Mouse (Mus musculus) myocyte (in vitro differentiated cells): ENCODE measurements at regions not wholly inside any gene's neighbourhood (a gene's known extent, or its start where the extent isn't known, plus 50 kb on each side); places are given as distances from the start of the nearest gene placed in this dataset.

ENCODE experiments used
- CEBPB ChIP-seq: IDR thresholded peaks from 2 replicates; pipeline ENCODE4 v1.6.1; 2011; ENCODE audit warnings: mild to moderate bottlenecking, moderate library complexity; ENCODE audit not compliant: poor library complexity, insufficient read depth, severe bottlenecking
- E2F4 ChIP-seq: IDR thresholded peaks from one replicate; pipeline ENCODE4 v1.6.1; 2011; ENCODE audit warnings: mild to moderate bottlenecking, control low read depth, moderate library complexity; ENCODE audit not compliant: insufficient read depth
- MAX ChIP-seq: IDR thresholded peaks from one replicate; pipeline ENCODE4 v1.6.1; 2011; ENCODE audit warnings: low read depth, mild to moderate bottlenecking, control low read depth
- MYOG ChIP-seq, 3 experiments: IDR thresholded peaks; one replicate each; pipeline ENCODE4 v1.6.1; 2011; ENCODE audit warnings: control low read depth in 2 of 3, low read depth in 2 of 3, mild to moderate bottlenecking in 2 of 3; ENCODE audit not compliant: insufficient read length in 2 of 3, control insufficient read depth in 1 of 3, insufficient read depth in 1 of 3
- POLR2A ChIP-seq: IDR thresholded peaks from one replicate; pipeline ENCODE4 v1.6.1; 2011; ENCODE audit warnings: low read depth, mild to moderate bottlenecking, control low read depth, moderate library complexity; ENCODE audit not compliant: insufficient read length
- POLR2AphosphoS2 ChIP-seq: IDR thresholded peaks from one replicate; pipeline ENCODE4 v1.6.1; 2011; ENCODE audit warnings: low read depth, control low read depth; ENCODE audit not compliant: insufficient read length
- REST ChIP-seq: IDR thresholded peaks from one replicate; pipeline ENCODE4 v1.6.1; 2011; ENCODE audit warnings: mild to moderate bottlenecking, control low read depth, moderate library complexity; ENCODE audit not compliant: insufficient read depth, insufficient read length
- TCF12 ChIP-seq: IDR thresholded peaks from one replicate; pipeline ENCODE4 v1.6.1; 2011; ENCODE audit warnings: mild to moderate bottlenecking, control low read depth; ENCODE audit not compliant: poor library complexity, insufficient read depth, severe bottlenecking
- USF1 ChIP-seq: IDR thresholded peaks from one replicate; pipeline ENCODE4 v1.6.1; 2011; ENCODE audit warnings: low read depth, mild to moderate bottlenecking, control low read depth, moderate library complexity

DNA sequence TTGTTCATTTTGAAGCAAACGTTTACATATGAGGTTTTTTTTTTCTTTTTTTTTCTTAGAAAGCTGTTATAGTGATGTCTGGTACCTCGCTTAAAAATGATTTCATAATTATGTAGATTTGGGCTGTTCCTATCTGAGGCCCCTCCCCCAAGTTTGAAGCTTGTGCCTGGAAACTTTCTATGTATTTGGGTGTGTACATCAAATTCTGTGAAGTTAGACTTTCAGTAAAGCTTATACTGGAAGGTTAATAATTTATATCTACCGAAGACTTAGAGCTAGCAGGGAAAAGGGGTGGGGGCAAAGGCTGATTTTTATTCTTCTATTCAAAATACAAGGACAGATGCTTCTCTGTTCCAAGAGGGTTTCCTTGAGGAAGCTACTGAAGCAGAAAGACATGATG, 235.3 kb downstream of the Mef2c start:
- TF ChIP-seq POLR2AphosphoS2 (no peak), POLR2A (no peak), CEBPB (no peak), MAX (no peak), E2F4 (no peak), USF1 (no peak), MYOG (IDR thresholded peaks at IDR 0.05; ENCODE audit: control insufficient read depth in 1 of 3, insufficient read depth in 1 of 3, insufficient read length in 2 of 3, low read depth in 2 of 3) (no peak), REST (no peak), TCF12 (no peak)
